Mouse (Mus musculus): Measurements from ENCODE around the gene Psmc1. TPM values are rescaled to one million over a fixed set of nuclear protein-coding genes. Genes with fewer than 3 reads are reported as not detected.
A peak's percentile ranks its signal among the peaks of the same experiment; 100 is the strongest.

Psmc1 gene
- polyA plus RNA-seq, 1 experiment: 143 TPM

DNA sequence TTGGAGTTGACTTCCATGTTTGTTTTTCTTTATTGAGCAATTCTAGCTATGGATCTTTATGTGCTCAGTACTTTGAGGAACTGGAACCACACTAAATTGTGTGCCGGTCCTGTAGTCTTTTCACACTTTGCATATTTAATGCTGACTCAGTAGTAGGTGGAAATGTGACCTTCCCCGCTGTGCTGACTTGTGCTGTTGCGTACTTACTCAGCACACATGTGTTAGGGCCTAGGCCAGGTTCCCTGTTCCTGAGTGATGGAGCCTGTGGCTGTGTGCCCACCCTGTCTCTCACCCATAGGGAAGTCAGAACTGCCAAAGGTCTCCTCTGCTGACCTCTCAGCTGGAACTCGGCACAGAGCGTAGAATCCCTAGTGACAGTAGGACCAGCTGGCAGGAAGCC, 6.0 kb downstream of the Psmc1 start:
- Histone ChIP-seq H3K27ac (ENCODE audit: insufficient read depth, low read length) (no peak overlapping the region), H3K4me3 (ENCODE audit: insufficient read depth, low read length) (no peak overlapping the region), H3K4me1 (ENCODE audit: control insufficient read depth, insufficient read depth, low read length) (peaks cover 4% of the 10 kb centered on the region)
- TF ChIP-seq CTCF (IDR thresholded peaks at IDR 0.05; ENCODE audit: extremely low read depth, insufficient read depth, low read length) (no peak), POLR2A (IDR thresholded peaks at IDR 0.05; ENCODE audit: extremely low read depth, insufficient read depth, low read length) (no peak)

DNA sequence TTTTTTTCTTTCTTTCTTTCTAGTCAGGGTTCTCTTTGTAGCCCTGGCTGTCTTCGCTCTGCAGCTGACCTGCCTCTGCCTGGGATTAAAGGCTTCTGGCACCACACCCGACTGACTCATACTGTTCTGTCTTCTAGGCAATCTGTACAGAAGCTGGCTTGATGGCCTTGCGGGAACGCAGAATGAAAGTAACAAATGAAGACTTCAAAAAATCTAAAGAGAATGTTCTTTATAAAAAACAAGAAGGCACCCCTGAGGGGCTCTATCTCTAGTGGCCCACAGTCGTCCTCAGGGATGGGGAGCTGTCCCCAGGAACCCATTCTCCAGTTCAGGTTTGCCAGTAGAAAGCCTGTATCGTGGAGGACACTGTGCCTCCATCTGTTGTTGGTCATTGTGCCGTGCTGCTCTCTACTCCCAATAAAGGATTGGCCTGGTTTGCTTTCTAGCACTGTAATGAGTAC, 13.0 kb downstream of the Psmc1 start:
- Histone ChIP-seq H3K4me1 (ENCODE audit: control insufficient read depth, insufficient read depth, low read length) (peaks cover 3% of the 10 kb centered on the region; the same call in 1 of the 2 replicates), H3K27ac (ENCODE audit: insufficient read depth, low read length) (peak overlapping the region; percentile 64), H3K4me3 (ENCODE audit: insufficient read depth, low read length) (no peak overlapping the region)
- TF ChIP-seq POLR2A (IDR thresholded peaks at IDR 0.05; ENCODE audit: extremely low read depth, insufficient read depth, low read length) (no peak), CTCF (IDR thresholded peaks at IDR 0.05; ENCODE audit: extremely low read depth, insufficient read depth, low read length) (no peak)

DNA sequence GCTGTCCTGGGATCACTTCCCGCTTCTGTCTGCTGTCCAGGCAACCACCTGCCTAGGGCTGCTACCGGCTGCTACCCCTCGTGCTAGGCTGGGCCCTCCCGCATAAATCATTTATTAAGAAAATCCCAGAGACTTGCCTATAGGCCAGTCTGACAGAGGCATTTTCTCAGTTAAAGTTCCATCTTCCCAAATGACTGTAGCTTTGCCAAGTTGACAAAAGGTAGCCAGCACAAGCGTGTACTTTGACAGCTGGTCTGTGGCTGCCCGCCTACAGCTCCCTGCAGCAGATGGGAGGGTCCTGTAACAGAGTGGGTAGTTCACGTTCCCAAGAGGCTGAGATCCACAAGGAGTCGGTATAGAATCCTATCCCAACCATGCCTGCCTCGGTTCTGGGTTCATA, 13.5 kb downstream of the Psmc1 start:
- Histone ChIP-seq H3K4me3 (ENCODE audit: insufficient read depth, low read length) (no peak overlapping the region), H3K4me1 (ENCODE audit: control insufficient read depth, insufficient read depth, low read length) (peaks cover 6% of the 10 kb centered on the region), H3K27ac (ENCODE audit: insufficient read depth, low read length) (peak overlapping the region; percentile 64)
- TF ChIP-seq CTCF (IDR thresholded peaks at IDR 0.05; ENCODE audit: extremely low read depth, insufficient read depth, low read length) (no peak), POLR2A (IDR thresholded peaks at IDR 0.05; ENCODE audit: extremely low read depth, insufficient read depth, low read length) (no peak)

DNA sequence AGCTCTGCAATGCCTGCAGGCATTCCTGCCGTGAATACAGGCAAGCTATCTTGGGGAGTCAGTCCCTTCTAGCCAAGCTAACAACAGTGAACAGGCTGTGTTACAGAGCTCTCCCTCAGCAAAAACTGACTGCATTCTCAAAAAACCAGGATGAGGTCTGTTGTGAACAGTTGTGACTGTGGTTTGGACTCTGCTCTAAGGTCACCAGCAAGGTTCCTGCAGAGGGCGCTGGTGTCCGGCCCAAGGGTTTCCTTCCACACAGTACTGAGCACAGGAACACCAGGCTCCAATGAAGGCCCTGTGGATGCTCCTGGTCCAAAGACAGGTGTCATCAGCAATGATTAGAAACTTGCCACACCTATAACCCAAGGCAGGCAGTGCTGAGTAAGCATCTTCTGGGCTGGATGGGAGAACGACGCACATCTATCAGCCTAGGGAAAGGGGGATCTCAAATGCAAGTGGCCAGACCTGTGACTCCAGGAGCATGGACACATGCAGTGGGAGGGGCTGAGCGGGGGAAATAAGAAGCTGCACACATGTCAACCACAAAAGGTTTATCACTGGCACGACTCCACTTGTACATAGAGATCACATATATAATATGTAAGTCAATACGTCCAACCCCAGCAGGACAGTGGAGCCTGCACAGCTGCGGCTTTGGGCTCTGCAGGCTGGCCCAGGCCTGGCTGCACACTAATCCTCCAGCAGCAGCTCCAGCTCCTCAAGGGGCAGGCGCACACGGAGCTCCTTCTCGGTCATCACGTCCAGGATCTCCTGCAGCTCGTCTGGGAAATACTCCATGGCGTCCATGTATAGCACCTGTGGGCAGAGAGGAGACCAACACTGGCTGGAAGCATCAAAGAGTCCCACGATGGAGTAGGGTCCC, 15.2 kb downstream of the Psmc1 start:
- no peak overlapping the region for H3K27ac ChIP-seq (ENCODE audit: insufficient read depth, low read length)
- TF ChIP-seq CTCF (IDR thresholded peaks at IDR 0.05; ENCODE audit: extremely low read depth, insufficient read depth, low read length) (no peak), POLR2A (IDR thresholded peaks at IDR 0.05; ENCODE audit: extremely low read depth, insufficient read depth, low read length) (0 out of 2 replicates have a peak, but pooled peaks have one; percentile 16)
- no peak overlapping the region for H3K4me3 ChIP-seq (ENCODE audit: insufficient read depth, low read length)
- peaks cover 9% of the 10 kb centered on the region for H3K4me1 ChIP-seq (ENCODE audit: control insufficient read depth, insufficient read depth, low read length)

DNA sequence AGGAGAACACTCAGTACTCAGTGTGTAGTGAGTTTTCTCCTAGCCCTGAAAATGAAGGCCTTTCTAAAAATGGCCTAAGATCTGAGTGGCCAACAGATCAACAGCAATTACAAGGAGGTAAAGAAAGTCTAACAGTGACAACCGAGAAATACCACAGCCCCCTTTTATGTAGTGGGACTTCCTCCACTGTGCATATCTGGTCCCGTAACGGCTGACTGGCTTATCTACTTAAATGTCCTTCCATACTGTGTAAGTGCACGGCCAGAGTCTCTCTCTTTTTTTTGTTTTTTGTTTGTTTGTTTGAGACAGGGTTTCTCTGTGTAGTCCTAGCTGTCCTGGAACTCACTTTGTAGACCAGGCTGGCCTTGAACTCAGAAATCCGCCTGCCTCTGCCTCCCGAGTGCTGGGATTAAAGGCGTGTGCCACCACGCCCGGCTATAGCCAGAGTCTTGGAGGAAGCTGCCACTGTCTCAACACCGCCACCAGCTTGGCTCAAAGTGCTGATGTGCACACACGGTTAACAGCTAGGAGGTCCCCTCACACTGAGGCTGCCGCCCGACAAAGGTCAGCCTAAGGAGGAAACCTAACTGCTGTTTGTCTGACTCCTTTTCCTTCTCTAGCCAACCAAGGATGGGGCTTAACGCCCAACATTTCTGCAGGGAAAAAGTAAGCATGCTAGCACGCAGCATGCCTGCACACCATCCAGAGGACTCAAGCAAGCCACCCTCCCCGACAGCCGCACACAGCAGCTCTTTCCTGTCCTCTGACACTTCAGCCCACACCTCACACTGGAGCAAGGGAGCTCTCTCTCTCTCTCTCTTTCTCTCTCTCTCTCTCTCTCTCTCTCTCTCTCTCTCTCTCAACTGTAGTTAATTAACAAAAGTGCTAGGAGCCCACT, 17.3 kb downstream of the Psmc1 start:
- TF ChIP-seq CTCF (IDR thresholded peaks at IDR 0.05; ENCODE audit: extremely low read depth, insufficient read depth, low read length) (no peak), POLR2A (IDR thresholded peaks at IDR 0.05; ENCODE audit: extremely low read depth, insufficient read depth, low read length) (no peak)
- Histone ChIP-seq H3K27ac (ENCODE audit: insufficient read depth, low read length) (peak overlapping the region; percentile 36; the same call in 1 of the 2 replicates), H3K4me3 (ENCODE audit: insufficient read depth, low read length) (no peak overlapping the region), H3K4me1 (ENCODE audit: control insufficient read depth, insufficient read depth, low read length) (peaks cover 9% of the 10 kb centered on the region)

DNA sequence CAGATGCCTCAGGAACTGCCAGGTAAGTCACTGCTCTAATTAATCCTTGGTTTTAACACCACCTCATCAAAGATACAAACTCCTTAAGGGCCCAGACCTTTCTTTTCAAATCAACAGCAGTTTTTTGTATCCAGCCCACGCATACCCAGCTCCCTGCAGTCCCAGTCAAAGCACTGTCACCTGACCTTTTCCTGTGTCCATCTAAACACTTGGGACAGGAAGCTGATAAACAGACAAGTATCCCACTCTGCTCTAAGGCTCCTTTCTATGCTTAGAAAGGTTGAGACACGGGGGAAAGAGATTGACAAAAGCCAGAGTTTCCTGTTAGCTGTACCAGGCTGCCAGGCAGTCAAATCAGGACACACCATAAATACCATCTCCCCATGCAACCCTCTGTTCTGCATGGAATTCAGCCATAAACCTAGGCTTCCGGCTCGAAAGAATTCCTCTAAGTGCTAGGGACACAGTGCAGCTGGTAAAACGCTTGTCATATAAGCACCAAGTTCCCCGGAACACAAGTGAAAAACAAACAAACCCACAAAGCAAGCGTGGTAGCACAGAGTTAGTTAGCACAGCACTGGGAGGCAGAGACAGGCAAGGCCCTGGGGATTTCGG, 18.0 kb downstream of the Psmc1 start:
- 0 out of 2 replicates have a peak overlapping the region, but pooled peaks have one; percentile 36 for H3K27ac ChIP-seq (ENCODE audit: insufficient read depth, low read length)
- H3K4me3 ChIP-seq (ENCODE audit: insufficient read depth, low read length): no peak overlapping the region
- peaks cover 9% of the 10 kb centered on the region for H3K4me1 ChIP-seq (ENCODE audit: control insufficient read depth, insufficient read depth, low read length)

DNA sequence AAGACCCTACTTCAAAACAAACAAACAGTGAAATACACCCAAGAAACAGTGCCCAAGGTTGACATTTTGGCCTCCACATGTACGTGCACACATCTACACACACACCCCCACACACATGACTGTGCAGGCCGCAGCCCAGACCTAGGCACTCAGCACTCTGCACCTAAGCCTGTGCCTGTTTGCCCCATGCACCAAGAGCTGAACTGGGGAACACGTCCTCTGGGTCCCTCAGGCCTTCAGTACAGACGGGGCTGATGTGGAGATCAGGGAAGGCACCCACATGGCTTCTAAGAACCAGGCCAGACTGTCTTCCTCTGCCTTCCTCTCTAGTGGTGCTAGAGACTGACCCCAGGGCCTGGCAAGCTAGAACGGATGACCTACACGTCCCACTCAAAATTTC, 18.6 kb downstream of the Psmc1 start:
- no peak for TF ChIP-seq CTCF (IDR thresholded peaks at IDR 0.05; ENCODE audit: extremely low read depth, insufficient read depth, low read length)
- no peak for TF ChIP-seq POLR2A (IDR thresholded peaks at IDR 0.05; ENCODE audit: extremely low read depth, insufficient read depth, low read length)
- peaks cover 9% of the 10 kb centered on the region for H3K4me1 ChIP-seq (ENCODE audit: control insufficient read depth, insufficient read depth, low read length)
- no peak overlapping the region for H3K4me3 ChIP-seq (ENCODE audit: insufficient read depth, low read length)
- H3K27ac ChIP-seq (ENCODE audit: insufficient read depth, low read length): 0 out of 2 replicates have a peak overlapping the region, but pooled peaks have one; percentile 3

More for the DNA sequence above, 18.0 kb downstream of the Psmc1 start:
- TF ChIP-seq POLR2A (IDR thresholded peaks at IDR 0.05; ENCODE audit: extremely low read depth, insufficient read depth, low read length) (no peak), CTCF (IDR thresholded peaks at IDR 0.05; ENCODE audit: extremely low read depth, insufficient read depth, low read length) (no peak)

DNA sequence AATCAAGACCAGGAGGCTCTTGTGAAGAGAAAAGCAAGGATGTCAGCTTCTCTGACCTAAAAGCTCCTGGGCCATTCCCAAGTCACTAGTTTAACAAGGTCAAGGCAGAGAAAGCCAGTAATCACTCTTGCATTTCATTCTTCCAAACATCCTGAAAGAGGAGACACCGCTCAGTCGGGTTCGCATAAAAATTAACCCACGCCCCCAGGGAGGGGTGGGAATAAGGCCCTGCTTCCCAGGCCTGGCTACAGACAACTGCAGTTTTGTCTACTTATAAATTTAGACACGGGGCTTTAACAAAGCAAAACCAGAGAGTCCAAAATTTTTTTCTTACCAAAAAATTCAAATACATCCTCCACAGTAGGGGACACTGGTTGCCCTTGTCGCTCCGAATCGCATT, 19.0 kb downstream of the Psmc1 start:
- TF ChIP-seq POLR2A (IDR thresholded peaks at IDR 0.05; ENCODE audit: extremely low read depth, insufficient read depth, low read length) (no peak), CTCF (IDR thresholded peaks at IDR 0.05; ENCODE audit: extremely low read depth, insufficient read depth, low read length) (no peak)
- peaks cover 7% of the 10 kb centered on the region for H3K4me1 ChIP-seq (ENCODE audit: control insufficient read depth, insufficient read depth, low read length)
- H3K27ac ChIP-seq (ENCODE audit: insufficient read depth, low read length): no peak overlapping the region
- no peak overlapping the region for H3K4me3 ChIP-seq (ENCODE audit: insufficient read depth, low read length)

DNA sequence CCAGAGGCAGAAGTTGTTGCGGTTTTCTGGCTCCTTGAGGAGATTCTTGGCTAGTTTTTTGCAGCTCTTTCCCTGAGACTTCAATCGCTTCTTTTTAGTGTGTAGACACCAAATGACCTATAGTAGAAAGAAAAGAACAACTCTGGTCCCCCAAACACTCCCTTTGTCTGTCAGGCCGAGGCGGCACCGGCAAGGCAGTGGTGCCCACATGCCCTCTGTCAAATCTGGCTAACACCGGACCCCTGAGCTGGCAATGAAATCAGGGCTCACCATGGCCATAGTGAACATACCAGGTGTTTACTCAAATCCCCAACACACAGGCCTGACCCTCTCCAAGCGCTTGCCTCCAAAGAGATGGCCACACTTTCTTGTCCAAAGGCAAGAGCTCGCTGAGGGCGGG, 21.2 kb downstream of the Psmc1 start:
- Histone ChIP-seq H3K4me1 (ENCODE audit: control insufficient read depth, insufficient read depth, low read length) (peaks cover 11% of the 10 kb centered on the region), H3K27ac (ENCODE audit: insufficient read depth, low read length) (no peak overlapping the region), H3K4me3 (ENCODE audit: insufficient read depth, low read length) (no peak overlapping the region)
- no peak for TF ChIP-seq POLR2A (IDR thresholded peaks at IDR 0.05; ENCODE audit: extremely low read depth, insufficient read depth, low read length)
- TF ChIP-seq CTCF (IDR thresholded peaks at IDR 0.05; ENCODE audit: extremely low read depth, insufficient read depth, low read length): no peak
